Mouse (Mus musculus): ENCODE measurements around the gene Retnla.
A peak's percentile ranks its signal among the peaks of the same experiment; 100 is the strongest.

The Retnla gene

DNA sequence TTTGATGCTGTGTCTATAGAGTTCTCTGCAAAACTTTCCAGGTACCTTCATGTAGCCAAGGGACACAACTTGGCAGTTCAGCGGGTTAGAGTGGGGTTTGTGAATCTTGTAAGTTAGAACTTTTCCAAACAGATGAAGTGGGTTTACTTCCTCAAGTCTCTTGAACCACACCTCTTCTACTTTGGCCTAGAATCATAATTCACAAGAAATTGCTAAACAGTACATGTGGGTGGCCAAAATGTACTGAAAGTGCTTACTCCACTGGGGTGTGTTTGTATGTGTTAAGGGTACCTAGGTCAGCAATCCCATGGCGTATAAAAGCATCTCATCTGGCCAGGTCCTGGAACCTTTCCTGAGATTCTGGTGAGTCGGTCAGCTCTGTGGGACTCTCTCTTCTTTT is at the start of gene Retnla:
Gene Retnla, plus strand, starts transcription at position 286 of the 400 bp plus-strand sequence.
- DNase-seq (ENCODE audit: low spot score in 2 of 2): no peak

- no peak for DNase-seq (ENCODE audit: low spot score in 2 of 2)
Measured at GRCm38 (mm10) chr16:48798285-48798684, 44.1 kb upstream of the Retnla start.

GRCm38 (mm10) chr16:48799470-48799869 is 42.9 kb upstream of the Retnla start:
- DNase-seq (ENCODE audit: low spot score in 2 of 2): no peak

DNA sequence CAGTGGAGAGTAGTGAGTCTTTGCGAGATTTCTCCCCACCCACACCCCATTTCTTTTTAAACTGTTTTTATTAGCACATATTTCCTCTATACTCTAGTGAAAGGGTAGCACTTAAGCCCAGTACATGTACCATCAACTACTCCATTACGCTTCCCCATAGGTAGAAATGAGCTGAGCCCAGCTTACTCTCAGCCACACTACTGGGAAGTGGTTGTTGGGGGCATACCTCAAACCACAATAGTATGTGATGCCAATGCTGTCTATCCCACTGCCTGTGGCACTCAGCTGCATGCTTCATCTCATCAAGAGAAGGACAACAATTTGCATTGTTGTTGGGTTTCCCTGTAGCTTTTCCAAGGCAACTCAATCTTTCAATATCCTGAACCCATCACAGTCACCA is 41.4 kb upstream of the Retnla start:
- no peak for DNase-seq (ENCODE audit: low spot score in 2 of 2)

DNA sequence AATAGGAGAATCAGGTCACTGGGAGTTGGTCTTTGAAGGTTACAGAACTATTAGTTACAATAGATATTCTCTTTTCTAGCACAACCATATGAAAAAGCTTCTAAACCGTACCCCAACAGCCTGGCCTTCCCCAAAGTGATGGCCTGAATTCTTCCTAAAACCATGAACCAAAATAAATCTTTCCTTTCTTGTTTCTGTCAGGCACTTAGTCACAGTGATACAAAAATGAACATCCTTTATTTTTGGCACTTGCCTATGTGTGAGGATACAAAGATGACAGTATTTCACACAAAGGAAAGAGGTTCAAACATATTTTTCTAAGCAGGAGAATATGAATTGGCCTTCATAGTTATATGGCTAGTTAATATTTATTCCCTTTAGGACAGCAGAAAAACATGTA is 36.9 kb upstream of the Retnla start:
- no peak for DNase-seq (ENCODE audit: low spot score in 2 of 2)

DNA sequence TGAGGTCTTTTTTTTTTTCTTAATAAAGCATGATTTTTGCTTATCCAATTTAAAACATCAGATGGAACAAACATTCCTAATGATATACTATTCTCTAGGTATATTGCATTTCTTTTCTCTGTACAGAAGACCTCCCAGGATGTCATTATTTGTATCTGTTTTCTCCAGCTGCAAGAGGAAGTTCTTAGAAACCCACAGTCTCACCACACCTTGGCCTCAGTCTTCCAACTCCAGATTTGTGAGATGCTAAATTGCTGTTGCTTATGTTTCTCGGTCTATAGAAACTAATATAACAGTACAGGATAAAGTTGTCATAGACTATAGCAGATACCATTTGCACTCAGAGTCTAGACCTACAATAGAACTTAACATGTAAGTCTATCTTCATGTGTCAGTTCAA is 35.8 kb upstream of the Retnla start:
- no peak for DNase-seq (ENCODE audit: low spot score in 2 of 2)

GRCm38 (mm10) chr16:48809374-48809773 is 33.0 kb upstream of the Retnla start:
- no peak for DNase-seq (ENCODE audit: low spot score in 2 of 2)

DNA sequence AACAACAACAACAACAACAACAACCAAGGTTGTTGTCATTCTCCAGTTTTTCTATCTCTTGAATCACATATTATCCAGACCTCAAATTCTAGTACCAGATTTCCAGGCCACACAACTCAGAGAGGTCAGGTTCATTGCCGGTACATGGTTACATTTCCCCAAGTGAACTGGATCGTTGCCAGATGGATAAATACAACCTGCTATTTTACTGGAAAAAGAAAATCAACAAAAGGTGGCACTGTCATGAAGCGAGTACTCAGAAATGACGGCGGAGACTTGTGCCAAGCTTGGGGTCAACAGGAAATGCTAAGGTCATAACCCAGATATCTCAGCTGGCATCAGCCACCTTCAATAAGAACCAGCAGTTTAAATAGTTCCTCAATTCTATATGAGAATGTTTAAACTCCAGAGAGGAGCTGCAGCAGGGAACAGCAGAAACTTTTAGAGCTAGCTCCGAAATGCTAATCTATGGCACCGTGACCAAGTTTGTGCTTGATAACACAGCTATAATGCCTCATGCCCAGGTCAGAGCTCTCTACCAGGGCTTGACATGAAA is 30.4 kb upstream of the Retnla start:
- DNase-seq (ENCODE audit: low spot score in 2 of 2): no peak

- no peak for DNase-seq (ENCODE audit: low spot score in 2 of 2)
Measured at GRCm38 (mm10) chr16:48816695-48817094, 25.7 kb upstream of the Retnla start, which contains the start of gene Retnlb. Gene Retnlb, plus strand, starts transcription at chr16:48816856.

DNA sequence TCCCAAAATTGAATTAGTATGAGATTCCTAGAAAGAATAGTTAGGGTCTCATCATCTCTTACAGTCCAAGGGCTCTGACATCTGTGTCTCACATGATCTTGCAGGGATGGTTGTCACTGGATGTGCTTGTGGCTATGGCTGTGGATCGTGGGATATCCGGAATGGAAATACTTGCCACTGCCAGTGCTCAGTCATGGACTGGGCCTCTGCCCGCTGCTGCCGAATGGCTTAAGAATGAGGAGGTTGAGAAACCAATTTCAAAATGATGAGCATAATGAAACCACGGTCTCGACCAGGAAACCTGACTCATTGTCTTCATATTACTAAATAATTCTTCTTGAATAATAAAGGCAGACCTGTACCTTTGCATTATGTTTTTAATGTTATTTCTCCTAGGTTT is 23.8 kb upstream of the Retnla start:
- no peak for DNase-seq (ENCODE audit: low spot score in 2 of 2)

- no peak for DNase-seq (ENCODE audit: low spot score in 2 of 2)
Measured at GRCm38 (mm10) chr16:48826474-48826873, 15.9 kb upstream of the Retnla start.

DNA sequence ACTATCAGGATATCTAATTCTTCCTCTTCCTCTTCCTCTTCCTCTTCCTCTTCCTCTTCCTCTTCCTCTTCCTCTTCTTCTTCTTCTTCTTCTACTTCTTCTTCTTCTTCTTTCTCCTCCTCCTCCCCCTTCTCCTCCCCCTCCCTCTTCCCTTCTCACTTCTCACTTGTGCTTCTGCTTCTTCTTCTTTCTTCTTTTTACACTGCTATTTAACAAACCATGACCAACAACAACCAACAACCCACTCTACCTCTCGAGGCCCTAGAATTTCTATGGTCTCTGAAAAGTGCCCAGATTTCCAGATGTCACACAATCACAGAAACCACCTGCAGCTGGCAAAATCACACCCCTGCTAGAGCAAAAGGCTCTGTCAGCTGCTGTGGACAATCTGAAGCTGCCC is 14.7 kb upstream of the Retnla start:
- no peak for DNase-seq (ENCODE audit: low spot score in 2 of 2)

- no peak for DNase-seq (ENCODE audit: low spot score in 2 of 2)
Measured at GRCm38 (mm10) chr16:48829060-48829459, 13.3 kb upstream of the Retnla start.

GRCm38 (mm10) chr16:48832055-48832454 is 10.3 kb upstream of the Retnla start:
- DNase-seq (ENCODE audit: low spot score in 2 of 2): no peak

DNA sequence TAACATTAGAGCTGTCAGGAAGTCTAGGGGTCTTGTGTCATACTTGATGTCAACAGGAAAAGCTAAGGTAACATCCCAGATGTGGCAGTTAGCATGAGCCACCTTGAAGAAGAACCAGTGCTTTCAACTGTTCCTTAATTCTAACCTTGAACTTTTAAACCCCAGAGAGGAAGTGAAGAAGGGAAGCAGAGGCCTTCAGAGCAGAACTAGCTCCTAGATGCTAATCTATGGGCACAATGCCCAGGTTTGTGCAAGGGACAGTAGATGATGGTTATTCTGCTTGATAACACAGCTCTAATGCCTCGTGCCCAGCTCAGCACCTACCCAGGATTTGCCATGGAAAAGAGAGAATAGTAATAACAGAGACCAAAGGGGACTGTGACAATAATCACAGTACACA is 8.7 kb upstream of the Retnla start:
- DNase-seq (ENCODE audit: low spot score in 2 of 2): peak in 1 of 2 experiments; percentile 6

DNA sequence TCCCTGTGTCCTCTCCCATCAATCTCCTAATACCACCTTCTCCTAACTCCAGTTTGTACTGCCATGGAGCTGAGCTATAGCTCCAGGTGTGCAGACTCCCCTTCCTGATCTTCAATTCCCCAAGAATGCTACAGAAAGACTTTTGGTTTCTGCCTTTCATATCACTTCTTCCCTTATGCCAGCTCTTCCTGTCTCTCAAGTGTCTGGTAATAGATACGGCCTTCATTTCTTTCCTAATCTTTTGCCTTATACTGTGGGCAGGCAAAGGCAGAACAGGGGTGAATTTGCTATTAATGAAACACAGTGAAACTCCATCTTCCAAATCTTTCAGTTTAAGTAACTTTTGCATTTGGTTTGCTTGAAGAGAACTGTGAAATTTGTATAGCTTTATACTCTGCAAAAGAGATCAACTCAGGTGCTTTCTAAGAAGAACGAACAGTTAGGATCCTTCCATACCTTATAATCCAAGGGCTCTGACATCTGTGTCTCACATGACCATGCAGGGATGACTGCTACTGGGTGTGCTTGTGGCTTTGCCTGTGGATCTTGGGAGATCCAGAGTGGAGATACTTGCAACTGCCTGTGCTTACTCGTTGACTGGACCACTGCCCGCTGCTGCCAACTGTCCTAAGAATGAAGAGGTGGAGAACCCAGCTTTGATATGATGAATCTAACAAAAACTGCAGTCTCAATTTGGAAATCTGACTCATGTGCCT is 1.5 kb downstream of the Retnla start:
- DNase-seq (ENCODE audit: low spot score in 2 of 2): no peak

DNA sequence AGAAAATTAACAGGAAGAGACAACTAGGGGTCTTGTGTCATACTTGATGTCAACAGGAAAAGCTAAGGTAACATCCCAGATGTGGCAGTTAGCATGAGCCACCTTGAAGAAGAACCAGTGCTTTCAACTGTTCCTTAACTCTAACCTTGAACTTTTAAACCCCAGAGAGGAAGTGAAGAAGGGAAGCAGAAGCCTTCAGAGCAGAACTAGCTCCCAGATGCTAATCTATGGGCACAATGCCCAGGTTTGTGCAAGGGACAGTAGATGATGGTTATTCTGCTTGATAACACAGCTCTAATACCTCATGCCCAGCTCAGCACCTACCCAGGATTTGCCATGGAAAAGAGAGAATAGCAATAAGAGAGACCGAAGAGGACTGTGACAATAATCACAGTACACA is 22.7 kb downstream of the Retnla start:
- peak; percentile 8 to 39 for DNase-seq (ENCODE audit: low spot score in 2 of 2)

GRCm38 (mm10) chr16:48867690-48868089 is 25.3 kb downstream of the Retnla start:
- DNase-seq (ENCODE audit: low spot score in 2 of 2): no peak

DNA sequence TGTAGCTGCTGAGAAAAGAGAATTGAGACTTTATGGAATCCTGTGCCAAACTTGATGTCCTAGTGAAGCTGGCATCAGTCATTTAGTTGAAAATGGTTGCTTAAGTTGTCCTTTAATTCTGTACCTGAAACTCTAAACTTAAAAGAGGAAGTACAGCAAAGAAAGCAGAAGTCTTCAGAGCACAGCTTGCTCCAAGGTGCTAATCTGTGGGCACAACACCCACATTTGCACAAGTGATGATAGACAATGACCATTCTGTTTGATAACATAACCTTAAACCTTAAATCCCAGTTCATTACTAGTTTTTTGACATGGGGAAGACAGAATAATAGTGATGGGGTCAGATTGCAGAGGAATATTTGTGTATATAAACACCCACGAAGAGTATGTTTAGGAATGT is 26.3 kb downstream of the Retnla start:
- DNase-seq (ENCODE audit: low spot score in 2 of 2): no peak

- DNase-seq (ENCODE audit: low spot score in 2 of 2): no peak
Measured at GRCm38 (mm10) chr16:48869671-48870070, 27.3 kb downstream of the Retnla start.

DNA sequence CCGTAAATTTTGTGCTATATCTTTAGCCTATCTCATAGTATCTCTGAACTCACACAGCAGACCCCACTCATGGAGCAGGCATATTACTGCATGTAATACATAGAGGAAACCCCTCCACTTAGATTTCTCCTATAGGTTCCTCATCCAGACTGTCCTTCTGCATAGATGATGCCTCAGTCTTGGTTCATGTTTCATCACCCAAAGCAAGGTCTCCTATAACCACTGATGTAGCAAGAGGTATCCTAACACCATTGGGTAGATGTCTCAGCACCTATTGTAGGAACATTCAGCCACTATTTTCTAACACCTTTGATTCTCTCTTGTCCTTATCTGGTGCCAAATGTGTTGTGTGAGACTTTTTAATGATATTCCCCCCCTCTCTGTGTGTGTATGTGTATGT is 29.4 kb downstream of the Retnla start:
- no peak for DNase-seq (ENCODE audit: low spot score in 2 of 2)

GRCm38 (mm10) chr16:48872321-48872720 is 30.0 kb downstream of the Retnla start, which contains the start of gene Retnlg:
Gene Retnlg, plus strand, starts transcription at chr16:48872621.
- DNase-seq (ENCODE audit: low spot score in 2 of 2): no peak

DNA sequence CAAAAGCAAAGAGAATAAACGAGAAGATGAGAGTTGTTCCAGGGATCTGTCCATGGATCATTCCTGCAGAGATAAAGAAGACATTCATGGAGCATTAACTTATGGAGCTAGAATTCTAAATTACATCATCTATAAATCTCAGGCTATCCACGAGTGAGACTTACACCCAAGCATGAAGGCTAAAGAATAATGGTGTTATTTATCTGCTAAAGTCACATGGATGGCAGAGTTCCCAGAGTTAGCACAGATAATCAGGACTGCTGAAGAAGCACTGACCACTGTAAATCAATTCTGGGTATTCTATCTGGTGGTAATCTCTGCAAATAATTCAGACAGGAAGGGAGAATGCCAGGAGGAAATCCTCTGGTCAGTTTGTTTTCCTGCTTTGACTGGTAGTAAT is 48.4 kb downstream of the Retnla start:
- DNase-seq (ENCODE audit: low spot score in 2 of 2): no peak
